Mouse (Mus musculus) CH12F3 (cell line): Measurements from ENCODE around the gene Kdm2b.

ENCODE experiments used
- in situ Hi-C: fragments of 300-500 bp; cut with MboI; formaldehyde crosslinking; loops from 2 replicates; pipeline ENCODE4 v1.14.3; 2020; ENCODE audit warnings: low sequenced_read_pairs

Gene Kdm2b

DNA sequence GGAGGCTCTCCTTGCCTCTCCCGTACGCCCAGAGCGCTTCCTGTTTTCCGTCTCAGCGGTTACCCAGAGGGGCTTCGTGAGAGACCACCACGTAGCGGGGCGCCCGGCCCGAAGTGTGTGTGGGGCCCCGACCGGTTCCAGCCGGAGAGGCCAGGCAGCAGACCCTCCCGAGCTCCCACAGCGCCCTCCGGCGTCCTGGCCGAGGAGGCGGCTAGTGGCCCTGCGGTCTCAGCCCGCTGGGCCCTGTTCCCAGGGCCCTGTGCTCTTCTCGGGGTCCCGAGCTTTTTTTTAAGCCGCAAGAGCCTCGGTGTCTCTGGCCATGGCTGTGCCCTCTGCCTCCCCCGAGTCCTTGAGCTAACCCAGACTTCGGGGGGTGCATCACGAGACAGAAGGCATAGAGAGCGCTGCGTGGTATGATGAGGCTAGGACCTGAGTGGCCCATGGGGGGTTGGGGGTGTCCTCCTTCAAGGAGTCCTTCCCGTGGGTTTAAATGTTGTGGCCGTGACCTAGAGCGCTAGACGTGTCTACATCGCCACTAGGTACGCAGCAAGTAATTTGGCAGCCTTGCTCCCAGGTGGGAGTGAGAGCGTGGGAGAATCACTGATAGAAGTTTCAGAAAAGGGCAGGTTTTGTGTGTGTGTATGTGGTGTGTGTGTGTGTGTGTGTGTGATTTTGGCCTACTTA, 139.2 kb downstream of the Kdm2b start:
- in situ Hi-C loops, result no loop called here

DNA sequence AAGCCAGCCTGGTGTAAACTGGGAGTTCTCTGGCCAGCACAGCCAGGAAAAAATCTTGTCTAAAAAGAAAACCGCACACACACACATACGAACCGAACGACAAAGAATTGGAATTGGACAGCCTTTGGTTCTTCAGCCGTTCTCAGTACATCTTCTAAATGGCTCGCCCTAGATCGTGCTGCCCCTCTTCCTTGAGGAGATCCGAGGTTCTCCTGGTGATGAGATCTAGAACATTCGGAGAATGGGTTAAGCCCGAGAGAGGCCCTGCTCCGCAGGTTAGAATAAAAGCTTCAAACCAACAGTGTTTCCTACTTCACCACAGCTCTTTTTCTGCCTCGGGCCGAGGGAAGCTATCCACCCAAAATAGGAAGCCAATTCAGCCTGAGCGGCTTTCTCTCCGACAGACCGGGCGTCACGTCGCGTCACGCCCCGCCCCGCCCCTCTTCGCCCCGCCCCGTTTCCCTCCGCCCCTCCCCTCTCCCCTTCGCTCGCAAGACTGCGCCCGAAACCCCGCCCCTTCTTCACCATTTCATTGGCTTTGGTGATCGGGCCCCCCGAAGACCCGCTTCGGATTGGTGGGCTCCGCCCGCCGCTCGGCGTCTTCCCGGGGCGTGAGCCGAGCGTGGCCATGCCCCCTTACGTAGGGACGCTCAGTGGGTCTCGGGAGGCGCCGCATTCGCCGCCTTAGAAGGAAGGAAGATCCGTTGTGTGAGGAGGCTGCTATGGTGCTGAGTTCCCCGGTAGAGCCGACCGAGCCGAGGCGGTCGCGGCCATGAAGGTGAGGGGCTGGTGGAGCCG, 139.9 kb downstream of the Kdm2b start, which contains the start of gene Rnf34:
Gene Rnf34 (plus strand): TSS at position 528 of the 798 bp plus-strand sequence.
- in situ Hi-C loops, result no loop called here

GRCm38 (mm10) chr5:122843799-122844198, 145.8 kb downstream of the Kdm2b start:
- in situ Hi-C loops, result no loop called here

DNA sequence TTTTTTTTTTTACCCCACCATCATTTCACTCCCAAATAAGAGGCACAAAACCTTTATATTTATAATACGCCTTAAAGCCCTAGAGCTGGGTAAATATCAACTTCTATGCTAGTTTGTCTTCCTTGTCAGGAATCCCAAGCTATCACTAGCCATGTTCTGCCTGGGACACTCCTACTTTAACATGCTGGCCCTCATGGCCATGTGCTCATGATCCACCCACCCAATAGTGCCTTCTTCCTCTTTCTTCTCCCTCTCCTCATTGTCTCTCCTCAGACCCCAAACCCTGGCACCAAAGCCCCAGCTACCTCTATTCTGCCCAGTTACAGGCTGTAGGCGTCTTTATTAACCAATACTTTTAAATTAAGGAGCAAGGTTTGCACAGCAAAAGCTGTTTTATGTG, 148.5 kb downstream of the Kdm2b start:
- in situ Hi-C loops, result no loop called here

GRCm38 (mm10) chr5:122832996-122833395, 156.6 kb downstream of the Kdm2b start:
- in situ Hi-C loops, result no loop called here

DNA sequence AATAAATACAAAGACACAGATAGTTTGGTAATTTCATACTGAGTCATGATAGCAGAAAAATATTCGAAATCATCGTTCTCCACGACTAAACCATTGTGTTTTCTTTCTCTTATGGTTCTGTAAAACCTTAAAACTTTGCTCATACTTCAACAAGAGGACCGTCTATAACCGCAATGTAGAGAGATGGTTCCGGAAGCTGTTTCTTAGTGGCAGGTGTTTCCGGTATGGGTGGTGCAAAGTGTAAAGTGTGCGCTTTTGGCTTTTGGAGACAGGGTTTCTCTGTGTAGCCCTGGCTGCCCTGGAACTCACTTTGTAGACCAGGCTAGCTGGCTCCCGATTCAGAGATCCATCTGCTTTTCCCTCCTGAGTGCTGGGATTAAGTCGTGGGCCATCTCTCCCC, 157.1 kb downstream of the Kdm2b start:
- in situ Hi-C loops, result no loop called here

DNA sequence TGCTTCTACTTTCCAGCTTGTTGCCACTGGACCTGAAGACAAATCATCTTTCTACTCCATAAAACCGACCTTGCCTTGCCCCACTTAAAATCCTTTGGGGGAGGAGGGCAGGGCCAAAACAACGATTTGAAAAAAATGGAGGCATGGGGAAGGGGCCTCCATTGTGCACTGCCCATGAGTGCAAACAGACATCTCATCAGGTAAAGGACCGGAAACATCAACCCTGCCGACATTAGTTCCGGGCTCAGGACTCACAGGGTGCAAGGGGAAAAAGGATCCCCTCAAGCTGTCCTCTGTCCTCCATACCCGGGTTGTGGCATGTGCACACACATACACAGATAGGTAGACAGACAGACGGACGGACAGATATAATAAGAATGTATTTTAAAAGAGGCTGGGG, 164.5 kb downstream of the Kdm2b start:
- in situ Hi-C loops, result no loop called here

DNA sequence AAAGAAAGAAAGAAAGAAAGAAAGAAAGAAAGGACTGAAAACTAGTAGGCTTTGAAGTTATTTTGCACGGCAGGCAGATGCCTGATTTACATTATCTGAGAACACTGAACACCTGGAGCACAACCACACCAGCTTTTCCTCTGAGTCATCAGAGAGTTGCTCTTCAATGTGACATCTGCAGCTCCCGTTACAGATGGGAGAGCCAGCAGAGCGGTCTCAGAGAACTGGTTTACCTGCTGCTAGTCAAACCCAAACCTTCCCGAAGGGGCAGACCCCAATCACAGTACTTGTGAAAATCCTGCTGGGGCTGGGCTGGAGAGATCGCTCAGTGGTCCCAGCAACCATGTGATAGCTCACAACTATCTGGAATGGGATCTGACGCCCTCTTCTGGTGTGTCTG, 165.2 kb downstream of the Kdm2b start:
- in situ Hi-C loops, result no loop called here

DNA sequence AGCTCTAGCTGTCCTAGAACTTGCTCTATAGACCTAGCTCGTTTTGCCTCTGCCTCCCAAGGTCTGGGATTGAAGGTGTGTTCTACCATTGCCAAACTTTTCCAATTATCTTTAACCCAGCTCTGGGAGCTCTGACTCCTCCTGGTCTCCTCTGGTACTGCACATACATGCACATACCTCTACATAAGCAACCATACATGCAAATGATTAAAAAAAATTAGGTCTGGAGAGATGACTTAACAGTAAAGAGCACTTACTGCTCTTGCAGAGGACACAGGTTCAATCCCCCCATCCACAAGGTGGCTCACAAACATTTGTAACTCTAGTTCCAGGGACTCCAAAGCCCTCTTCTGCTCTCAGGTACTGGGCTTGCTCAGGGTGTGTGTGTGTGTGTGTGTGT, 165.6 kb downstream of the Kdm2b start:
- in situ Hi-C loops, result no loop called here

- in situ Hi-C loops, result no loop called here
Observed at GRCm38 (mm10) chr5:122822441-122822840, 167.2 kb downstream of the Kdm2b start.

DNA sequence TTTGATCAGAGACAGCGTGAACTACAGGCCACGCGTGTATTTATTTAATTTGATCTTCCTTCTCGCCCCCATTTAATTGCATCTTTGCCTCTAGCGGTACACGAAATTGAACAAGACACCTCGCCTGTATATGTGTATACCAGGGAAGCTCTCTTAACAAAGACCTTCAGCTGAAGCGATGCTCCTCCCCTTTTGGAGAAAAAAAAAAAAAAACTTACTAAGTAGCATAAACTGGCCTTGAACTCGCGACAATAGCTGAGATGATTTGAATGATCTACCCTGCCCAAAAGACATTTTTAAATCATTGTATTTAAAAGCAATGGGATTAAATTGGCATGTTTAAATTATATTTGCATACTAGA, 168.1 kb downstream of the Kdm2b start:
- in situ Hi-C loops, result no loop called here

- in situ Hi-C loops, result no loop called here
Observed at GRCm38 (mm10) chr5:122820777-122821523, 168.7 kb downstream of the Kdm2b start, which contains the start of gene Anapc5. Gene Anapc5, minus strand, starts transcription at chr5:122821339.
